Mouse (Mus musculus): Measurements from ENCODE around the gene Tank. TPM values are rescaled to one million over a fixed set of nuclear protein-coding genes. Genes with fewer than 3 reads are reported as not detected.

Gene Tank
- polyA plus RNA-seq, 1 experiment: 8.5 TPM

GRCm38 (mm10) chr2:61642452-61643368 is 64.3 kb downstream of the Tank start:
- Histone ChIP-seq H3ac (ENCODE audit: control insufficient read depth, insufficient read length, low read depth) (no peak overlapping the region), H3K4me3 (ENCODE audit: insufficient read depth, poor library complexity, severe bottlenecking) (no peak overlapping the region), H3K79me2 (ENCODE audit: control insufficient read depth, insufficient read depth) (no peaks in the 10 kb centered on the region), H3K27me3 (ENCODE audit: control insufficient read depth, insufficient read depth, insufficient read length) (no peaks in the 10 kb centered on the region), H3K79me3 (ENCODE audit: low read depth) (no peaks in the 10 kb centered on the region), H3K36me3 (ENCODE audit: control insufficient read depth, insufficient read depth) (peaks cover 47% of the 10 kb centered on the region)
- TF ChIP-seq MAX (IDR thresholded peaks at IDR 0.05): no peak
- peak; percentile 26 for TF ChIP-seq CTCF (IDR thresholded peaks at IDR 0.05; ENCODE audit: control insufficient read depth, insufficient read depth, insufficient read length)
- no peak for TF ChIP-seq MYOG (IDR thresholded peaks at IDR 0.05; ENCODE audit: control insufficient read depth, extremely low read depth, insufficient read length)
- TF ChIP-seq FOSL1 (IDR thresholded peaks at IDR 0.05; ENCODE audit: insufficient read depth, low read length, poor library complexity, severe bottlenecking): no peak

GRCm38 (mm10) chr2:61651206-61651605 is 72.8 kb downstream of the Tank start:
- H3K79me3 ChIP-seq (ENCODE audit: low read depth): no peaks in the 10 kb centered on the region
- H3K79me2 ChIP-seq (ENCODE audit: control insufficient read depth, insufficient read depth): no peaks in the 10 kb centered on the region
- peaks cover 83% of the 10 kb centered on the region for H3K36me3 ChIP-seq (ENCODE audit: control insufficient read depth, insufficient read depth)
- TF ChIP-seq FOSL1 (IDR thresholded peaks at IDR 0.05; ENCODE audit: insufficient read depth, low read length, poor library complexity, severe bottlenecking) (no peak), MYOG (IDR thresholded peaks at IDR 0.05; ENCODE audit: control insufficient read depth, extremely low read depth, insufficient read length) (no peak), USF1 (IDR thresholded peaks at IDR 0.05; ENCODE audit: low read depth) (no peak), MYOD1 (IDR thresholded peaks at IDR 0.05; ENCODE audit: control insufficient read depth, insufficient read length, low read depth) (no peak), CTCF (IDR thresholded peaks at IDR 0.05; ENCODE audit: control insufficient read depth, insufficient read depth, insufficient read length) (no peak), MAX (IDR thresholded peaks at IDR 0.05) (no peak), CEBPB (IDR thresholded peaks at IDR 0.05; ENCODE audit: low read depth) (no peak)
- no peaks in the 10 kb centered on the region for H3K27me3 ChIP-seq (ENCODE audit: control insufficient read depth, insufficient read depth, insufficient read length)
- H3ac ChIP-seq (ENCODE audit: control insufficient read depth, insufficient read length, low read depth): no peak overlapping the region
- H3K4me3 ChIP-seq (ENCODE audit: insufficient read depth, poor library complexity, severe bottlenecking): no peak overlapping the region

GRCm38 (mm10) chr2:61651640-61652039 is 73.3 kb downstream of the Tank start:
- Histone ChIP-seq H3K4me3 (ENCODE audit: insufficient read depth, poor library complexity, severe bottlenecking) (no peak overlapping the region), H3K36me3 (ENCODE audit: control insufficient read depth, insufficient read depth) (peaks cover 79% of the 10 kb centered on the region), H3K79me2 (ENCODE audit: control insufficient read depth, insufficient read depth) (no peaks in the 10 kb centered on the region), H3K27me3 (ENCODE audit: control insufficient read depth, insufficient read depth, insufficient read length) (no peaks in the 10 kb centered on the region), H3K79me3 (ENCODE audit: low read depth) (no peaks in the 10 kb centered on the region), H3ac (ENCODE audit: control insufficient read depth, insufficient read length, low read depth) (no peak overlapping the region)
- TF ChIP-seq CEBPB (IDR thresholded peaks at IDR 0.05; ENCODE audit: low read depth) (no peak), USF1 (IDR thresholded peaks at IDR 0.05; ENCODE audit: low read depth) (no peak), MYOD1 (IDR thresholded peaks at IDR 0.05; ENCODE audit: control insufficient read depth, insufficient read length, low read depth) (no peak), MAX (IDR thresholded peaks at IDR 0.05) (no peak), MYOG (IDR thresholded peaks at IDR 0.05; ENCODE audit: control insufficient read depth, extremely low read depth, insufficient read length) (no peak), CTCF (IDR thresholded peaks at IDR 0.05; ENCODE audit: control insufficient read depth, insufficient read depth, insufficient read length) (no peak), FOSL1 (IDR thresholded peaks at IDR 0.05; ENCODE audit: insufficient read depth, low read length, poor library complexity, severe bottlenecking) (no peak)

- H3K79me3 ChIP-seq (ENCODE audit: low read depth): no peaks in the 10 kb centered on the region
- TF ChIP-seq CTCF (IDR thresholded peaks at IDR 0.05; ENCODE audit: control insufficient read depth, insufficient read depth, insufficient read length): no peak
- no peak for TF ChIP-seq MYOD1 (IDR thresholded peaks at IDR 0.05; ENCODE audit: control insufficient read depth, insufficient read length, low read depth)
- TF ChIP-seq FOSL1 (IDR thresholded peaks at IDR 0.05; ENCODE audit: insufficient read depth, low read length, poor library complexity, severe bottlenecking): no peak
- TF ChIP-seq MYOG (IDR thresholded peaks at IDR 0.05; ENCODE audit: control insufficient read depth, extremely low read depth, insufficient read length): no peak
- no peak for TF ChIP-seq USF1 (IDR thresholded peaks at IDR 0.05; ENCODE audit: low read depth)
- no peak for TF ChIP-seq MAX (IDR thresholded peaks at IDR 0.05)
- no peak for TF ChIP-seq CEBPB (IDR thresholded peaks at IDR 0.05; ENCODE audit: low read depth)
- peaks cover 59% of the 10 kb centered on the region for H3K36me3 ChIP-seq (ENCODE audit: control insufficient read depth, insufficient read depth)
- H3K4me3 ChIP-seq (ENCODE audit: insufficient read depth, poor library complexity, severe bottlenecking): no peak overlapping the region
- H3ac ChIP-seq (ENCODE audit: control insufficient read depth, insufficient read length, low read depth): no peak overlapping the region
- no peaks in the 10 kb centered on the region for H3K79me2 ChIP-seq (ENCODE audit: control insufficient read depth, insufficient read depth)
- H3K27me3 ChIP-seq (ENCODE audit: control insufficient read depth, insufficient read depth, insufficient read length): no peaks in the 10 kb centered on the region
Observed at GRCm38 (mm10) chr2:61655046-61655381, 76.6 kb downstream of the Tank start.

- Histone ChIP-seq H3K79me3 (ENCODE audit: low read depth) (no peaks in the 10 kb centered on the region), H3K79me2 (ENCODE audit: control insufficient read depth, insufficient read depth) (no peaks in the 10 kb centered on the region), H3ac (ENCODE audit: control insufficient read depth, insufficient read length, low read depth) (no peak overlapping the region), H3K4me3 (ENCODE audit: insufficient read depth, poor library complexity, severe bottlenecking) (no peak overlapping the region), H3K27me3 (ENCODE audit: control insufficient read depth, insufficient read depth, insufficient read length) (no peaks in the 10 kb centered on the region), H3K36me3 (ENCODE audit: control insufficient read depth, insufficient read depth) (peaks cover 52% of the 10 kb centered on the region)
- TF ChIP-seq FOSL1 (IDR thresholded peaks at IDR 0.05; ENCODE audit: insufficient read depth, low read length, poor library complexity, severe bottlenecking): no peak
- no peak for TF ChIP-seq CTCF (IDR thresholded peaks at IDR 0.05; ENCODE audit: control insufficient read depth, insufficient read depth, insufficient read length)
- TF ChIP-seq MYOG (IDR thresholded peaks at IDR 0.05; ENCODE audit: control insufficient read depth, extremely low read depth, insufficient read length): no peak
- TF ChIP-seq CEBPB (IDR thresholded peaks at IDR 0.05; ENCODE audit: low read depth): no peak
- TF ChIP-seq MYOD1 (IDR thresholded peaks at IDR 0.05; ENCODE audit: control insufficient read depth, insufficient read length, low read depth): no peak
- TF ChIP-seq USF1 (IDR thresholded peaks at IDR 0.05; ENCODE audit: low read depth): no peak
- TF ChIP-seq MAX (IDR thresholded peaks at IDR 0.05): no peak
Observed at GRCm38 (mm10) chr2:61655382-61656281, 77.2 kb downstream of the Tank start.
